Mouse (Mus musculus) embryonic facial prominence, embryonic 10.5 days (tissue): ENCODE results near the gene Bub1b. TPM values are rescaled to one million over a fixed set of nuclear protein-coding genes. Genes with fewer than 3 reads are reported as not detected.
A peak's percentile ranks its signal among the peaks of the same experiment; 100 is the strongest.
"Not testable (repeated sequence)": the region's sequence is repeated elsewhere in the genome, so short reads cannot be mapped to it uniquely, and the experiment has no call there.

Experiments used
- DNase-seq: peaks from one replicate; pipeline ENCODE4 v3.0.0-alpha.2; 2017; ENCODE audit warnings: low spot score
- H3K27ac ChIP-seq: fragments of 300-500 bp; sonication (generic); replicated peaks from 2 replicates; pipeline ENCODE4 v1.5.1; 2016; ENCODE audit warnings: mild to moderate bottlenecking
- H3K27me3 ChIP-seq: fragments of 300-500 bp; sonication (generic); replicated peaks from 2 replicates; pipeline ENCODE4 v1.6.1; 2016; ENCODE audit warnings: low read depth, mild to moderate bottlenecking; ENCODE audit not compliant: poor library complexity, severe bottlenecking
- H3K36me3 ChIP-seq: fragments of 300-500 bp; sonication (generic); replicated peaks from 2 replicates; pipeline ENCODE4 v1.6.1; 2016; ENCODE audit warnings: mild to moderate bottlenecking, moderate library complexity
- H3K4me1 ChIP-seq: fragments of 300-500 bp; sonication (generic); 2 replicates; pipeline ENCODE4 v1.6.1; 2016
- H3K4me3 ChIP-seq: fragments of 300-500 bp; sonication (generic); 2 replicates; pipeline ENCODE4 v1.5.1; 2016; ENCODE audit warnings: mild to moderate bottlenecking, moderate library complexity
- H3K9me3 ChIP-seq: fragments of 300-500 bp; sonication (generic); 2 replicates; pipeline ENCODE4 v1.6.1; 2016; ENCODE audit warnings: mild to moderate bottlenecking
- WGBS: fragments of 180-500 bp; shearing (Covaris S2); methylation state at CpG from one replicate; pipeline ENCODE4 v1.1.7; 2016; 5-methylcytosine and 5-hydroxymethylcytosine counted together
- polyA plus RNA-seq: library from polyadenylated mRNA; unstranded; fragments of >200 nt; fragmentation: Nextera tagmentation; extraction: Ambion mirVana; gene quantifications from 2 replicates; pipeline ENCODE4 v1.2.1, GENCODE M21; 2016

The Bub1b gene
- polyA plus RNA-seq, 1 experiment from 2014 or later, result 162 TPM

GRCm38 (mm10) chr2:118633441-118633840, 35.4 kb downstream of the Bub1b start:
- Histone ChIP-seq H3K27me3 (no peaks in the 10 kb centered on the region), H3K27ac (no peak overlapping the region), H3K9me3 (no peaks in the 10 kb centered on the region), H3K4me3 (no peak overlapping the region), H3K4me1 (no peaks in the 10 kb centered on the region), H3K36me3 (peaks cover 100% of the 10 kb centered on the region)
- WGBS, result 82% methylated on average over 5 of the region's 5 CpGs
- DNase-seq, result no peak

GRCm38 (mm10) chr2:118637258-118637657, 39.2 kb downstream of the Bub1b start:
- no peaks in the 10 kb centered on the region for H3K4me1 ChIP-seq
- H3K36me3 ChIP-seq, result peaks cover 100% of the 10 kb centered on the region
- 85% methylated on average over 5 of the region's 5 CpGs for WGBS
- H3K4me3 ChIP-seq, result no peak overlapping the region
- H3K27ac ChIP-seq, result no peak overlapping the region
- H3K27me3 ChIP-seq, result no peaks in the 10 kb centered on the region
- H3K9me3 ChIP-seq, result no peaks in the 10 kb centered on the region
- DNase-seq, result no peak

DNA sequence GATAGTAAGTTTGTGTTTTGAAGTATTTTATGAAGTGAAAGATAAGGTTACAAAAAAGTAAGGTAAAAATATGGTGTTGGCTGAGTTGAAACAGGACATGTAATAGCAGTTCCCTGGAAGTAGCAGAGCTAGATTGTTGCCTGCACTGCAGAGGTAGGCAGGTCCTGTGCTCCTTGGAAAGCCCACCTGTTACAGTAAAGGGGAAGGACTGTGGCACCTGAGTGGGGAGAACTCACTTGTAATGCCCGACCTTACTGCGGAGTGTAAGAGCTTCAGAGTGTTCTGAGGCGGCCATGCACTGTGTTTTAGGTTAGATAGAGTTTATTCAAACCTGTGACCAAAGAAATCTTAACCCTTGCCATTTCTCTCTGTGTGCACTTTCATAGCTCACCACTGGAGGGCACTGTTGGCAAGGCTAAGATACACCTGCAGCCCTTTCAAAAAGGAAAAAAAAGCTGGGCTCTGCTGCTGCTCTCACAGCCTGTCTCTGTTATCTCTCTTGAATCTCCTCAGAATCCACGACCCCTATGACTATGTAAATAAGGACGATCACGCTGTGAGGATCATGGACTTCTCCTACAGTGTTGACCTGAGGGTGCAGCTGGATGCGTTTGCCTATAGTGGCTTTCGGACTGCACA, 40.0 kb downstream of the Bub1b start:
- Histone ChIP-seq H3K27ac (no peak overlapping the region), H3K9me3 (no peaks in the 10 kb centered on the region), H3K27me3 (no peaks in the 10 kb centered on the region), H3K4me3 (no peak overlapping the region), H3K4me1 (no peaks in the 10 kb centered on the region), H3K36me3 (peaks cover 100% of the 10 kb centered on the region)
- 47% methylated on average over 8 of the region's 8 CpGs for WGBS
- DNase-seq, result peak; percentile 75

- DNase-seq, result no peak
- Histone ChIP-seq H3K4me3 (no peak overlapping the region), H3K9me3 (no peaks in the 10 kb centered on the region), H3K27ac (no peak overlapping the region), H3K27me3 (no peaks in the 10 kb centered on the region), H3K4me1 (no peaks in the 10 kb centered on the region), H3K36me3 (peaks cover 100% of the 10 kb centered on the region)
- 96% methylated on average over 8 of the region's 8 CpGs for WGBS
Measured at GRCm38 (mm10) chr2:118638686-118639085, 40.7 kb downstream of the Bub1b start.

GRCm38 (mm10) chr2:118641147-118641546, 43.1 kb downstream of the Bub1b start:
- 72% methylated on average over 2 of the region's 2 CpGs for WGBS
- H3K36me3 ChIP-seq, result peaks cover 99% of the 10 kb centered on the region
- H3K4me1 ChIP-seq, result no peaks in the 10 kb centered on the region
- DNase-seq, result no peak
- no peak overlapping the region for H3K4me3 ChIP-seq
- H3K27ac ChIP-seq, result no peak overlapping the region
- H3K9me3 ChIP-seq, result peaks cover 5% of the 10 kb centered on the region; the same call in 1 of the 2 replicates
- H3K27me3 ChIP-seq, result no peaks in the 10 kb centered on the region

DNA sequence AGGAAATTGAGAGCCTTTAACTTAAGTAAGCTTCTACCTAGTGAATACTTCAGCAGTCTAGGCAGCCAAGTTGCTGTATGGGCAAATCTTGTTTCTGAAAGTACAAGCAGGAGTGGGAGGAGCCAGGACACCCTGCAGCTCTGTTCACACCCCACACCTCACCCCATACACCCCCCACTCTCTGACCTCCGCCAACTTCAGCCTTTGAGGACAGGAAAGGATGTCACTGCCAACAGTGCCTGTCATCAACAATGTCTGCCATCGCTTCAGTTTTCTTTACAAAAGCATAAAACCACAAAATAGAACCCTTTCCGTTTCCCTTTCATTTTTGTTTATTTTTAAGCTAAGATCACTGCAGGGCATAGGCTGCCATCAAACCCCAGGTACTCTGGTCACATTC, 44.4 kb downstream of the Bub1b start:
- H3K27me3 ChIP-seq, result no peaks in the 10 kb centered on the region
- WGBS, result 70% methylated on average over 3 of the region's 3 CpGs
- H3K9me3 ChIP-seq, result peaks cover 5% of the 10 kb centered on the region; the same call in 1 of the 2 replicates
- no peak for DNase-seq
- no peak overlapping the region for H3K4me3 ChIP-seq
- no peaks in the 10 kb centered on the region for H3K4me1 ChIP-seq
- H3K27ac ChIP-seq, result no peak overlapping the region
- H3K36me3 ChIP-seq, result peaks cover 92% of the 10 kb centered on the region

DNA sequence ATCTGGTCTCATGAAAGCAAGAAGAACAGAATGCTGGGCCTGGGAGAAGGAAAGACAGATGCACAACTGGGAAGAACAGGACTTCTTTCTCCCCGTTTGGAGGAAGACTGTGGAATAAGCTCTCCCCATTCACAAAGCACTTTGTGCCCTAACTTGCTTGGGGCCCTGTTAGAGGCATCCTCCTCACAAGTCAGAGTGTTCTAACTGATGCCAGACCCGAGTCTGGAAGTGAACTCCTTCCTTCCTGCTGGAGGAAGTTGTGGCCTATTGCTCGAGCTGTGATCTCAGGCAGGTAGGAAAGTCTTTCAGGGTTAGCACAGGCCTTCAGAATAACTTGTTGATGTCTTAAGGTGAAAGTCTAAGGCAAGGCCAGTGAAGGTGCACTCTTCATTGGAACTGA, 44.9 kb downstream of the Bub1b start:
- DNase-seq, result no peak
- peaks cover 87% of the 10 kb centered on the region for H3K36me3 ChIP-seq

DNA sequence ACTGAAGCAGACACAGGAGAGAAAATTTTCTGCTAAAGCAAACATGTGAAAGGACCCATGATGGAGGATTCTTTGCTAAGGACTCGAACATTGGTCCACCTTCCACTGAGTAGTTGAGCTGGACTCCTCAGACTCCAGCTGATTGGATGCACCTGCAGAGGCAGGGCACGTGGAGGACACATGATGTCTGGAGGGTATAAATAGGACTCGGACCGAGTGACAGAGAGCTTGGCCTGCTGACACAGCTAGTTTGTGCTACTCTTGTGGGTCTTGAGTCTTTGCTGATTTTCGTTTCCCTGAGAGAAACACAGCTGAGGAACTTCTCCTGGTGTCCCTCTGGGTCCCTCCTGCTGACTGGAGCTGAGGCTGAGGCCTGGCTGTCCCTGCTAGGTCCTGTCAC, 48.7 kb downstream of the Bub1b start:
- DNase-seq, result no peak
- Histone ChIP-seq H3K9me3 (peaks cover 5% of the 10 kb centered on the region; the same call in 1 of the 2 replicates), H3K4me3 (no peak overlapping the region), H3K36me3 (peaks cover 50% of the 10 kb centered on the region), H3K4me1 (no peaks in the 10 kb centered on the region), H3K27ac (no peak overlapping the region), H3K27me3 (no peaks in the 10 kb centered on the region)
- WGBS, result 81% methylated on average over 5 of the region's 5 CpGs

More for the DNA sequence above, 44.9 kb downstream of the Bub1b start:
- Histone ChIP-seq H3K4me1 (no peaks in the 10 kb centered on the region), H3K9me3 (peaks cover 5% of the 10 kb centered on the region; the same call in 1 of the 2 replicates), H3K27me3 (no peaks in the 10 kb centered on the region), H3K27ac (no peak overlapping the region), H3K4me3 (no peak overlapping the region)
- 63% methylated on average over 3 of the region's 3 CpGs for WGBS

GRCm38 (mm10) chr2:118650697-118651096, 52.7 kb downstream of the Bub1b start:
- WGBS, result 63% methylated on average over 2 of the region's 2 CpGs

GRCm38 (mm10) chr2:118656688-118657281, 58.8 kb downstream of the Bub1b start:
- peak overlapping the region; percentile 44; the same call in 1 of the 2 replicates for H3K27ac ChIP-seq
- peaks cover 15% of the 10 kb centered on the region for H3K27me3 ChIP-seq
- no peak overlapping the region for H3K4me3 ChIP-seq
- DNase-seq, result no peak
- no peaks in the 10 kb centered on the region for H3K9me3 ChIP-seq
- no peaks in the 10 kb centered on the region for H3K36me3 ChIP-seq
- H3K4me1 ChIP-seq, result peaks cover 34% of the 10 kb centered on the region
- 24% methylated on average over 3 of the region's 3 CpGs for WGBS

More at GRCm38 (mm10) chr2:118650697-118651096, 52.7 kb downstream of the Bub1b start:
- not testable (repeated sequence) for H3K9me3 ChIP-seq, DNase-seq, H3K4me3 ChIP-seq, H3K27me3 ChIP-seq, H3K4me1 ChIP-seq, H3K27ac ChIP-seq
- peaks cover 10% of the 10 kb centered on the region for H3K36me3 ChIP-seq

- Histone ChIP-seq H3K27me3 (peaks cover 32% of the 10 kb centered on the region), H3K36me3 (no peaks in the 10 kb centered on the region), H3K9me3 (no peaks in the 10 kb centered on the region), H3K27ac (no peak overlapping the region), H3K4me3 (no peak overlapping the region), H3K4me1 (peaks cover 46% of the 10 kb centered on the region)
- WGBS, result 40% methylated on average over 4 of the region's 4 CpGs
- peak; percentile 34 for DNase-seq
Measured at GRCm38 (mm10) chr2:118658457-118658856, 60.4 kb downstream of the Bub1b start.

DNA sequence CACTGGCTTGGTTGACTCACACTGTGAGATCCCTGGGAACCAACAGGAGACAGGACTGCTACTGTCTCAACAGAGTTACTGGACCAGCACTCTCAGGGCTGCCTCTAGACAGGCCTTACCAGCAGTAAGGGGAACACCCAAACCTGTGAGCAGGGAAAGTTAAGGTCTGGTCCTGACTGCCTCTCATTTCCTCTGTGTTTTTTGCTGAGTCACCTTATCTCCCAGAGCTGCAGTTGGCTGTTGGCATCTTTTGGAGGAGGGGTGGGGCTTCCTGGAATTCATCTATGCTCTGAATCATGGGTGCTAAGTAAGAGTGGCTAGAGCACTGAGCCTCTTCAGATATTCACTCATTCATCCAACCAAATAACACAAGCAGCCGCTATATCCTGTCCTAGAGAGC, 61.1 kb downstream of the Bub1b start:
- Histone ChIP-seq H3K4me3 (no peak overlapping the region), H3K4me1 (peaks cover 51% of the 10 kb centered on the region), H3K27ac (peak overlapping the region; percentile 84), H3K36me3 (no peaks in the 10 kb centered on the region), H3K27me3 (peaks cover 38% of the 10 kb centered on the region), H3K9me3 (no peaks in the 10 kb centered on the region)
- 65% methylated on average over 1 of the region's 1 CpGs for WGBS
- no peak for DNase-seq

- H3K9me3 ChIP-seq, result no peaks in the 10 kb centered on the region
- 88% methylated on average over 12 of the region's 12 CpGs for WGBS
- peaks cover 51% of the 10 kb centered on the region for H3K4me1 ChIP-seq
- H3K27ac ChIP-seq, result peak overlapping the region; percentile 84
- H3K27me3 ChIP-seq, result peaks cover 42% of the 10 kb centered on the region
- H3K36me3 ChIP-seq, result no peaks in the 10 kb centered on the region
- peak overlapping the region; percentile 54; the same call in 1 of the 2 replicates for H3K4me3 ChIP-seq
- no peak for DNase-seq
Measured at GRCm38 (mm10) chr2:118659493-118659892, 61.5 kb downstream of the Bub1b start.
